Mouse (Mus musculus): ENCODE measurements around the gene Prkag3.

DNA sequence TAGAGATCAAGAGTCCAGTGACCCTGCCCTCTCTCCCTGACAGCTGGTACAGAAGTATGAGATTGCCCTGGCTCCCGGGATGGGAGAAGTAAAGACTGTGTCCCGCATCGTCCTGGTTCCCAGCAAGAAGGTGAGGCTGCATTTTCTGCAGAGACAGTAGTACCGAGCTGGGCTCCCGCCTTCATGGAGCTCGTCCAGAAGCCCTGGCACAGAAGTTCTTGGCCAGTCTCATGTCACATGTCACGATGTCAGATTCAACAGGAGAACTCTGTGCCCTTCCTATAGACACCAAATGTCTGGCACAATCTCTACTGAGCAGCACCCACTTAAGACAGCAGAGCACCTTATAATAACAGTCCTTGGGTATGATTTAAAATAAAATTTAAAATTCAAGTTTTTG is 11.5 kb downstream of the Prkag3 start:
- TF ChIP-seq GATA1 (IDR thresholded peaks at IDR 0.05; ENCODE audit: borderline replicate concordance, low read length): no peak
- no peak for TF ChIP-seq FLI1 (IDR thresholded peaks at IDR 0.05; ENCODE audit: low read length)
